Mouse (Mus musculus) megakaryocyte, embryonic 14.5 days (primary cell): ENCODE data around the gene Rem1. TPM values are rescaled to one million over a fixed set of nuclear protein-coding genes. Genes with fewer than 3 reads are reported as not detected.

Experiments used
- H3K27me3 ChIP-seq: replicated peaks from 2 replicates; pipeline ENCODE3; 2012; ENCODE audit warnings: inconsistent platforms
- H3K36me3 ChIP-seq: replicated peaks from 2 replicates; pipeline ENCODE3; 2012; ENCODE audit warnings: low read length, inconsistent platforms, mixed read lengths
- H3K4me1 ChIP-seq: 2 replicates; pipeline ENCODE4 v1.6.1; 2012; ENCODE audit warnings: inconsistent platforms
- H3K4me3 ChIP-seq: replicated peaks from 2 replicates; pipeline ENCODE3; 2012; ENCODE audit warnings: moderate library complexity, mild to moderate bottlenecking, inconsistent platforms
- H3K9me3 ChIP-seq: 2 replicates; pipeline ENCODE4 v1.6.1; 2012; ENCODE audit warnings: inconsistent platforms
- FLI1 ChIP-seq: IDR thresholded peaks from 2 replicates; pipeline ENCODE4 v1.6.1; 2012; ENCODE audit warnings: low read length, inconsistent platforms, mixed read lengths
- GATA1 ChIP-seq: IDR thresholded peaks from 3 replicates; pipeline ENCODE4 v1.6.1; 2012; ENCODE audit warnings: mixed read lengths, low read length, inconsistent platforms, borderline replicate concordance
- polyA plus RNA-seq: library from polyadenylated mRNA; stranded (reverse); fragments of >175 nt; gene quantifications from 2 replicates; pipeline ENCODE4 v1.2.3, GENCODE M21; 2012; ENCODE audit warnings: low replicate concordance; ENCODE audit not compliant: insufficient read depth

Rem1 gene
- polyA plus RNA-seq, 1 experiment, result not detected

GRCm38 (mm10) chr2:152671642-152671999 is 44.9 kb downstream of the Rem1 start:
- peaks cover 68% of the 10 kb centered on the region for H3K4me1 ChIP-seq
- H3K27me3 ChIP-seq, result no peaks in the 10 kb centered on the region
- TF ChIP-seq FLI1 (no peak), GATA1 (no peak; the same call in 2 of the 3 replicates)
- H3K36me3 ChIP-seq, result peaks cover 39% of the 10 kb centered on the region
- peak overlapping the region; percentile 99 for H3K4me3 ChIP-seq
- H3K9me3 ChIP-seq, result no peaks in the 10 kb centered on the region

GRCm38 (mm10) chr2:152672166-152672565 is 45.4 kb downstream of the Rem1 start:
- Histone ChIP-seq H3K9me3 (no peaks in the 10 kb centered on the region), H3K36me3 (peaks cover 45% of the 10 kb centered on the region), H3K4me1 (peaks cover 72% of the 10 kb centered on the region), H3K4me3 (peak overlapping the region; percentile 99), H3K27me3 (no peaks in the 10 kb centered on the region)
- TF ChIP-seq GATA1, result no peak
- no peak for TF ChIP-seq FLI1

- Histone ChIP-seq H3K9me3 (no peaks in the 10 kb centered on the region), H3K4me1 (peaks cover 85% of the 10 kb centered on the region), H3K36me3 (peaks cover 64% of the 10 kb centered on the region), H3K4me3 (peak overlapping the region; percentile 60), H3K27me3 (no peaks in the 10 kb centered on the region)
- no peak for TF ChIP-seq FLI1
- no peak for TF ChIP-seq GATA1
Observed at GRCm38 (mm10) chr2:152674148-152674547, 47.4 kb downstream of the Rem1 start.

GRCm38 (mm10) chr2:152675252-152675791 is 48.6 kb downstream of the Rem1 start:
- peaks cover 76% of the 10 kb centered on the region for H3K36me3 ChIP-seq
- H3K4me3 ChIP-seq, result no peak overlapping the region
- H3K4me1 ChIP-seq, result peaks cover 87% of the 10 kb centered on the region
- no peaks in the 10 kb centered on the region for H3K27me3 ChIP-seq
- TF ChIP-seq GATA1 (no peak), FLI1 (no peak)
- H3K9me3 ChIP-seq, result no peaks in the 10 kb centered on the region

DNA sequence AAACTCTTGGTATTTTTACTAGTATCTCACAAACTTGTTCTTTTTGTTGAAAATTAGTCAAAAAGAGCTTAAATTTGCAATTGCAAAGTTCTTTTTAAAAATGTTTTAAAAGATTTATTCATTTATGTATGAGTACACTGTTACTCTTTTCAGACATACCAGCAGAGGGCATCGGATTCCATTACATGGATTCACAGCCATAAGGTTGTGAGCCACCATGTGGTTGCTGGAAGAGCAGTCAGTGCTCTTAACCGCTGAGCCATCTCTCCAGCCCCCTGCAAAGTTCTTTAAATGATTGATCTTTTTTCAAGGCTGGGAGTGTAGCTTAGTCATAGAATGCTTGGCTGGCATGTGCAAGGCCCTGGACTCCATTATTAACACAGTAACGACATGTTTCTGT is 51.6 kb downstream of the Rem1 start:
- no peaks in the 10 kb centered on the region for H3K9me3 ChIP-seq
- no peak overlapping the region for H3K4me3 ChIP-seq
- no peaks in the 10 kb centered on the region for H3K27me3 ChIP-seq
- H3K36me3 ChIP-seq, result peaks cover 93% of the 10 kb centered on the region
- peaks cover 87% of the 10 kb centered on the region for H3K4me1 ChIP-seq
- no peak for TF ChIP-seq GATA1
- no peak for TF ChIP-seq FLI1

DNA sequence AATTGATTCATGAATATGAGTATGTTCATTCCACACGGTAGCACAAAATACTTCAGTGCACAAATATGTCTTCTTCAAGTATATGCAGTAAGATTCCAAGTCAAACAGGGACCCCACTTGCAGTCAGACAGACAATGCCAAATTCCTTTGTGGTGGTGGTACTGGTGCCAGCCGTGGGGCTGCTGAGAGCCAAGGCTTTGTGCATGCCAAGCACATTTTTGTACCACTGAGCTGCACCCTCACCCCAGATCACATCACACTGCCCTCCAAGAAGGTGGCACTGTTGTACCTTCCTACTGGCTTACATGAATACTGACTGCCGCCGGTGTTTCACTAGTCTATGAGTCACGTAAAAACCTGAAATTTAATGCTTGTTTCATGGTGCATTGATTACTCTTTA is 52.2 kb downstream of the Rem1 start:
- no peaks in the 10 kb centered on the region for H3K27me3 ChIP-seq
- TF ChIP-seq GATA1 (no peak), FLI1 (no peak)
- H3K4me3 ChIP-seq, result no peak overlapping the region
- no peaks in the 10 kb centered on the region for H3K9me3 ChIP-seq
- peaks cover 96% of the 10 kb centered on the region for H3K36me3 ChIP-seq
- H3K4me1 ChIP-seq, result peaks cover 89% of the 10 kb centered on the region

DNA sequence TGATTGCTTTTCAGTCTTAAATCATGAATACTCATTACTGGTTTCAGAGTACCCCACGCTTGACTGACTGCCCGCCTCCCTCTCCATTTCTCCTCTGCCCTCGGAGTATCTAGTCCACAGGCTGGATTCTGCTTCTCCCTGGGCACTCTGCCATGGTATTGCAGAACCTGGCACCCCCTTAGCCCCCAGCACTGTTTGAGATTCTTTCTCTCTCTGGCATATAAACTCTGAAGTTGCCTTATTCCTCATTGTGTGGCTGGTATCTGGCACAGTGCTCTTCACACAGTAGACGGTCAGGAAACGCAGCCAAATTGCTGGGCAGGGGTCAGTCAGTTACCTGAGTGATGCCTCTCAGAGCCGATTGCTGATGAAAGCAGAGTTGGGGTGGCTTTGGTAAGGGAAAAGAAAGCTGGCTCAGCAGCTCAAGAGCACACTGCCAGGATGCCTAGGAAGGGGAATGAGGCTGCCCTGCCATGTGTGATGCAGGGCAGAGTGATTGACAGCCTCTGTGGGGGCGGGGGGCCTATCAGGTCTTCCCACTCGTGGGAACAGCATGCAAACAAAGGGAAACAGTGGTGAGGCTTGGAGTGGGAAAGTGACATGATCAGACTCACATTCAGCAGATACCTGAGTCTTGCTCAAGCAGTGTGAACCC is 53.1 kb downstream of the Rem1 start:
- H3K36me3 ChIP-seq, result peaks cover 97% of the 10 kb centered on the region
- no peaks in the 10 kb centered on the region for H3K27me3 ChIP-seq
- H3K9me3 ChIP-seq, result no peaks in the 10 kb centered on the region
- TF ChIP-seq GATA1 (no peak), FLI1 (no peak)
- peaks cover 88% of the 10 kb centered on the region for H3K4me1 ChIP-seq
- no peak overlapping the region for H3K4me3 ChIP-seq

- Histone ChIP-seq H3K4me3 (peak overlapping the region; percentile 53), H3K27me3 (no peaks in the 10 kb centered on the region), H3K36me3 (peaks cover 98% of the 10 kb centered on the region), H3K9me3 (no peaks in the 10 kb centered on the region), H3K4me1 (peaks cover 64% of the 10 kb centered on the region)
- TF ChIP-seq GATA1 (no peak), FLI1 (no peak)
Observed at GRCm38 (mm10) chr2:152683086-152683485, 56.3 kb downstream of the Rem1 start.

Other genes starting within 250 kb of the Rem1 start
- gene Sox12, start 228.9 kb upstream of the Rem1 start, polyA plus RNA-seq, result 7.8 and 11.7 TPM in 2 replicates
- gene Zcchc3, start 211.9 kb upstream of the Rem1 start, polyA plus RNA-seq, result 3.6 and 7.9 TPM in 2 replicates
- not detected in 2 replicates for gene 6820408C15Rik, start 211.4 kb upstream of the Rem1 start, polyA plus RNA-seq
- not detected in 2 replicates for gene Defb23, start 162.3 kb upstream of the Rem1 start, polyA plus RNA-seq
- gene Defb20, start 149.9 kb upstream of the Rem1 start, polyA plus RNA-seq, result not detected in 2 replicates
- gene Defb22, start 136.8 kb upstream of the Rem1 start, polyA plus RNA-seq, result not detected in 2 replicates
- not detected in 2 replicates for gene Defb26, start 115.3 kb upstream of the Rem1 start, polyA plus RNA-seq
- not detected in 2 replicates for gene Defb28, start 108.7 kb upstream of the Rem1 start, polyA plus RNA-seq
- not detected in 2 replicates for gene Defb29, start 86.9 kb upstream of the Rem1 start, polyA plus RNA-seq
- not detected in 2 replicates for gene Gm17416, start 57.6 kb upstream of the Rem1 start, polyA plus RNA-seq
- gene Defb21, start 54.2 kb upstream of the Rem1 start, polyA plus RNA-seq, result not detected in 2 replicates
- gene Defb19, start 46.6 kb upstream of the Rem1 start, polyA plus RNA-seq, result not detected in 2 replicates
- gene Defb45, start 27.6 kb upstream of the Rem1 start, polyA plus RNA-seq, result not detected in 2 replicates
- not detected in 2 replicates for gene Defb36, start 22.6 kb upstream of the Rem1 start, polyA plus RNA-seq
- gene Defb25, start 3.9 kb upstream of the Rem1 start, polyA plus RNA-seq, result not detected in 2 replicates
- 88.7 and 308 TPM in 2 replicates for gene H13, start 42.5 kb downstream of the Rem1 start, polyA plus RNA-seq
- gene Mcts2, start 60.1 kb downstream of the Rem1 start, polyA plus RNA-seq, result not detected in 2 replicates
- gene Id1, start 109.3 kb downstream of the Rem1 start, polyA plus RNA-seq, result 9.3 and 45.9 TPM in 2 replicates
- gene Cox4i2, start 127.2 kb downstream of the Rem1 start, polyA plus RNA-seq, result 2.8 TPM in 1 of 2 replicates, not detected in the other
- gene Bcl2l1, start 204.8 kb downstream of the Rem1 start, polyA plus RNA-seq, result 498 and 1,222 TPM in 2 replicates
- gene Tpx2, start 221.0 kb downstream of the Rem1 start, polyA plus RNA-seq, result 1.1 and 10.4 TPM in 2 replicates